Mouse (Mus musculus) liver, embryonic 14.5 days (tissue): ENCODE results near the gene Ankrd44.

Experiments used
- CTCF ChIP-seq: IDR thresholded peaks from 2 replicates; pipeline ENCODE4 v1.5.1; 2016; ENCODE audit warnings: antibody characterized with exemption, low read depth, control low read depth
- EP300 ChIP-seq: IDR thresholded peaks from 2 replicates; pipeline ENCODE4 v1.6.1; 2016; ENCODE audit warnings: antibody characterized with exemption, low read depth

DNA sequence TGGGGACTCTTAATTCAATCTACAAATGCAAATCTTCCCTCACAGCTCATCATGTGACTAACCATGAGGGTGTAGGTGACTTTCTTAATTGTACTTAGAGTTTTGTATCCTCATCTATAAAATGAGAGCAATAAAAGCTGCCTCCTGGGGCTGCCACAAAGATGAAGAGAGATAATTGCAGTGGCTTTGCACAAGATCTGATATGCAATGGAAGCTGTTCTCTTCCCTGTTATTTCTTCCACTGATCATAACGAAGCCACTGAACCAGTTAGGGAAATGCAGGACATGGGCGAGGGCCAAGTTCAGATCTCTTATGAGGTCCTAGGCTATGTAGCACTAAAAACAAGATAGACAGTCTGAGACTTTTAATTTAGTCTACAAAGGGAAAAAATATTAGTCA lies 258.2 kb downstream of the Ankrd44 start:
- no peak for TF ChIP-seq CTCF
- no peak for TF ChIP-seq EP300
